Mouse (Mus musculus): ENCODE data around the gene Poldip2. TPM values are rescaled to one million over a fixed set of nuclear protein-coding genes. Genes with fewer than 3 reads are reported as not detected.

Gene Poldip2
- polyA plus RNA-seq, 1 experiment from 2014 or later, result 160 TPM

DNA sequence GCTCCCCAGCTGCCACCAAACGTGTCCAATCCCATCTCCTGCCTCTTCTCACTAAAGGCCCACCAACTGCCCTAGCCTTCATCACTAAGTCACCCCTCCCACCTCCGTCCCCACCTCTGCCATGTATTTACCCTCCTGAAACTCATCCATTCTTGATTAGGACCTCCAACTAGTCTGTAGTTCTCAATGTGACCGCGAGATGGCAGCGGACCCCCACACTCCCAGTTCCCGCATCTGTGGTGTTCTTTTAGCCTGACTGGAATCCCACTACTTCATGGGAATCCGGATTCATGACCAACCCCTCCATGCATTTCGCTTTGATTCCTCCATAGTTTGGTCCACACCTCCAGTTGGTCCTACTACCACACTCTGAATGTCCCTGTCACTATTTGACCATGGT lies 23.8 kb upstream of the Poldip2 start:
- H3K27me3 ChIP-seq (ENCODE audit: insufficient read depth, poor library complexity, severe bottlenecking), result peaks cover 87% of the 10 kb centered on the region
- no peaks in the 10 kb centered on the region for H3K36me3 ChIP-seq
- H3K27ac ChIP-seq, result no peak overlapping the region
- WGBS, result 5% methylated on average over 8 of the region's 8 CpGs
- H3K9me3 ChIP-seq, result no peaks in the 10 kb centered on the region
- H3K4me3 ChIP-seq, result no peak overlapping the region
- DNase-seq (ENCODE audit: low spot score), result peak; percentile 86
- peaks cover 7% of the 10 kb centered on the region for H3K4me1 ChIP-seq

DNA sequence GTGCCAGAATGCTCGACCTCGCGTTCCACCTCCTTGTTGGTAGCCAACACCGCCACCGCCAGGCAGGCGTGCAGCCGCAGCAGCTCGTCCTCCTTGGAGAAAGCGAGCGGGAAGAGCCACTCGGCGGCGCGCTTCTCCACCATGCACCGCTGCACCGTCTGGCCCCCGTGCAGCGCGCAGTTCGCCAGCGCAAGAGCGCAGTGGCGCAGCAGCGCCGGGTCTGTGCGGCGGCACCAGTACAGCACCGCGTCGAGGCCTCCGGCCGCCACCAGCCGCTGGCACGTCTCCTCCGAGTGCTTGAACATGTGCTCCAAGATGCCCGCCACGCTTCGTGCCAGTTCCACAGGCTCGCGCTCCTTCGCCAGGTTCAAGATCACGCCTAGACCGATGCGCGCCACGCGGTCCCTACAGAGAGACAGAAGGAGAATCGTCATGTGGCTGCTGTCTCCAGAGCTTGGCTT lies 21.2 kb upstream of the Poldip2 start:
- Histone ChIP-seq H3K36me3 (no peaks in the 10 kb centered on the region), H3K4me3 (peak overlapping the region; percentile 50), H3K9me3 (no peaks in the 10 kb centered on the region), H3K27ac (no peak overlapping the region), H3K4me1 (peaks cover 7% of the 10 kb centered on the region), H3K27me3 (ENCODE audit: insufficient read depth, poor library complexity, severe bottlenecking) (peaks cover 88% of the 10 kb centered on the region)
- DNase-seq (ENCODE audit: low spot score), result no peak
- WGBS, result 11% methylated on average over 48 of the region's 48 CpGs

DNA sequence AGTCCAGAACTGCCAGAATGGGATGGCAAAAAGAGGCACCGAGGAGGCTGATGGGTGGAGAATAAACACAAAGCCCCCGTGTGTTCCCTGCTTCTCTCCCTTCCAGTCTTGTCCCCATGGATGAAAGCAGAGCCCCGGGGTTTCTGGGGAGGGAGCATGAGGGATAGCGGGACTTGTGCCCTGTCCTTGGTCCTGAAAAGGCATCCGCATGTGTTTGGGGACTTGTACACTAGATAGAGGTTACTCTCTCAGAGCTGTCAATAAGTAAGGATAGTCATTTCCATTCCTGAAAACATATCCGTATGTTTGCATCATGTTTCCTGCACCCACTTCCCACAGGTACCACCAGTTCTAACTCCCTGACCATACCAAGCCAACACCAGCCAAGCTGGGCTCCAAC lies 16.1 kb upstream of the Poldip2 start:
- Histone ChIP-seq H3K4me3 (no peak overlapping the region), H3K27ac (no peak overlapping the region), H3K4me1 (peaks cover 16% of the 10 kb centered on the region), H3K27me3 (ENCODE audit: insufficient read depth, poor library complexity, severe bottlenecking) (peaks cover 88% of the 10 kb centered on the region), H3K9me3 (no peaks in the 10 kb centered on the region), H3K36me3 (no peaks in the 10 kb centered on the region)
- 4% methylated on average over 6 of the region's 6 CpGs for WGBS
- DNase-seq (ENCODE audit: low spot score), result no peak

DNA sequence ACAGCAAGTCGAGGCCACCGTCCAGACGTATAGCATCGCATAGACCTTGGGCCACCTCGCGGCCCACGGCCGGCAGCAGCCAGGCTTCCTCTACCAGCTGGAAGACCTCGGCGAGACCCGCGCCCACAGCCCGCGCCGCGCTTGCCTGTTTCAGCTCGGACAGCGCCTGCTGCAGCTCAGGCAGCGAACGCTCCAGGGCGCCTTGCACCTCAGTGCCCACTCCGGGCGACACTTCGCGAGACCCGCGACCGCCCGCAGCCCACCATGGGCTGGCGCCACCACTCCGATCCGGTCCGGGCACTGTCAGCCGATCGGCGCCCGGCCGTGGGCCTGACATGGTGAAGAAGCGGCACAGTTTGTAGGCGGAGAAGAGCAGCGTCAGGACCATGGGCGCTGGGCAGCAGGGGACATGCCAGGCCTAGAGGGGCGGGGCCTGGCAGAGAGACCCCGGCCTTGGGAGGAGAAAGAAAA lies 14.9 kb upstream of the Poldip2 start:
- no peak for DNase-seq (ENCODE audit: low spot score)
- under 1% methylated on average over 44 of the region's 44 CpGs for WGBS
- Histone ChIP-seq H3K27me3 (ENCODE audit: insufficient read depth, poor library complexity, severe bottlenecking) (peaks cover 86% of the 10 kb centered on the region), H3K9me3 (no peaks in the 10 kb centered on the region), H3K36me3 (no peaks in the 10 kb centered on the region), H3K27ac (no peak overlapping the region; the same call in 1 of the 2 replicates), H3K4me3 (peak overlapping the region; percentile 67), H3K4me1 (peaks cover 14% of the 10 kb centered on the region)

DNA sequence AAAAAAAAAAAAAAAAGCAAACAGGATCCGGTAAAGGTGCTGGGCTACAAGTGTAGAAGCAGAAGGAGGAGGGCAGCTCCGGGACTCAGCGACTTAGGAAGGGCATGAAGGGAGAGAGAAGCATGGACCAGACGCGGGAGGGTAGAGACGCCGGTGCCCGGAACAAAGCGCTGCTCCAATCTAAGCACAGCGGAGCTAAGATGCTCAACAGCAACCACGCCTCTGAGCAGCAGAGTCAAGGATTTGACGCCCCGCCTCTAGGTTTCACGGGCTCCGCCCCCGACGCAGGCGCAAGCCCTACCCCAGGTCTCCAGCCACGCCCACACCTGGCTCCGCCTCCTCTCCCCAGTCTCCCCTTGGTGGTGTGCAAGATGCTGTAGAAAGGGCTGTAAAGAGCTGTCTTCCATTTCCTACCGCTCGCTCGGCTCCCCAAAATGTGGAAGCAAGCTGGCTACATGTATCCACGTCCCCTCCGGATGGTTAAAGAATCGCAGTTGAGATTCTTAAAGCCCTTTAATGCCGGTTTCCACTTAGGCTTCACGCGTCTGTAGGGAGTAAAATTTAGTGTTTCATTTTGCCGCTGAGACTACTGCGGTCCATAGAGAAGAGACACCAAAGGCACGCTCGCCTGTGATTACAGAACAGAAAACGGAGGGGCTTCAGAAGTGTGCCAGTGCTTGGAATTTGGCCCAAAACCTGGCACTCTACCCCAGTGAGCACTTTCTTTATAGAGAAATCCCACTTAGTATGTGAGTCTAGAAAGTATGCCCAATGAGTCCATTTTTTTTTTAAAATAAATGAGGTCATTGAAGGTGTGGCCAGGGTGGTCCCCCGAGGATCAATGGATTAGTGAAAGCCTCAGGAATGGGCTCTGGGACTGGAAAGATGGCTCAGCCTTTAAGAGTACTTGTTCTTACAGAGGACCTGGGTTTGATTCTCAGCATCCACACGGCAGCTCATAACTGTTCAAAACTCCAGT lies 14.2 kb upstream of the Poldip2 start, which contains the start of gene Sarm1:
Gene Sarm1, minus strand, starts transcription at position 211 of the 979 bp plus-strand sequence.
- DNase-seq (ENCODE audit: low spot score), result peak; percentile 94
- Histone ChIP-seq H3K9me3 (no peaks in the 10 kb centered on the region), H3K27me3 (ENCODE audit: insufficient read depth, poor library complexity, severe bottlenecking) (peaks cover 80% of the 10 kb centered on the region), H3K4me3 (peak within 1 kb of the TSS; percentile 67), H3K4me1 (peaks cover 14% of the 10 kb centered on the region), H3K36me3 (no peaks in the 10 kb centered on the region), H3K27ac (no peak within 1 kb of the TSS; the same call in 1 of the 2 replicates)
- 4% methylated on average over 36 of the region's 36 CpGs for WGBS

DNA sequence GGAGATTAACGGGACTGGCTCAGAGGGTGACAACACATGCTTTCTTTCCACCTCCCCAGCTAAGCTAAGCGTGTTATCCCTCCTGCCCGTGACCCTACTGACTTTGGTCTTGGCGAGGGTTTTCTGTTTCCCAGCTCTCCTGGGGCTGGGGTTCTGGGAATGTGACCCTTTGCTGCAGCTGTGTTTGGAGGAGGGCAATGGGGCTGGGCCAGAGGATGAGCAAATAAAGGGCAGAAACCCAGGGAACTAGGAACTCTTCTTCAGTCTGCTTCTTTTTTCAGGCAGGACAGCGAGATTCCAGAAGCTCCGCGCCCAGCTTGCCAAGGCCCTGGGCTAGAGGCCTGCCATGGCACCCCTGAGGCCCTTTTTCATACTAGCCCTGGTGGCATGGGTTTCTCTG lies 13.0 kb upstream of the Poldip2 start, which contains the start of gene Vtn:
Gene Vtn, plus strand, starts transcription at position 88 of the 400 bp plus-strand sequence.
- peaks cover 87% of the 10 kb centered on the region for H3K27me3 ChIP-seq (ENCODE audit: insufficient read depth, poor library complexity, severe bottlenecking)
- H3K36me3 ChIP-seq, result no peaks in the 10 kb centered on the region
- no peaks in the 10 kb centered on the region for H3K9me3 ChIP-seq
- DNase-seq (ENCODE audit: low spot score), result no peak
- peaks cover 14% of the 10 kb centered on the region for H3K4me1 ChIP-seq
- no peak within 1 kb of the TSS for H3K27ac ChIP-seq
- WGBS, result 55% methylated on average over 7 of the region's 7 CpGs
- H3K4me3 ChIP-seq, result peak within 1 kb of the TSS; percentile 67

DNA sequence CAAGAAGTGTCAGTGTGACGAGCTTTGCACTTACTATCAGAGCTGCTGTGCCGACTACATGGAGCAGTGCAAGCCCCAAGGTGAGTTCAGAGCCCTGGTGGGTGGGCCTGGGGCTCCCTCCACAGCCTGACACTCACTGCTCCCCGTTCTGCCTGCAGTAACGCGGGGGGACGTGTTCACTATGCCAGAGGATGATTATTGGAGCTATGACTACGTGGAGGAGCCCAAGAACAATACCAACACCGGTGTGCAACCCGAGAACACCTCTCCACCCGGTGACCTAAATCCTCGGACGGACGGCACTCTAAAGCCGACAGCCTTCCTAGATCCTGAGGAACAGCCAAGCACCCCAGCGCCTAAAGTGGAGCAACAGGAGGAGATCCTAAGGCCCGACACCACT lies 12.4 kb upstream of the Poldip2 start:
- Histone ChIP-seq H3K36me3 (no peaks in the 10 kb centered on the region), H3K27me3 (ENCODE audit: insufficient read depth, poor library complexity, severe bottlenecking) (peaks cover 82% of the 10 kb centered on the region), H3K4me1 (peaks cover 14% of the 10 kb centered on the region), H3K27ac (no peak overlapping the region), H3K9me3 (no peaks in the 10 kb centered on the region), H3K4me3 (no peak overlapping the region)
- whole genome bisulfite sequencing, result 49% methylated on average over 16 of the region's 16 CpGs
- no peak for DNase-seq (ENCODE audit: low spot score)

DNA sequence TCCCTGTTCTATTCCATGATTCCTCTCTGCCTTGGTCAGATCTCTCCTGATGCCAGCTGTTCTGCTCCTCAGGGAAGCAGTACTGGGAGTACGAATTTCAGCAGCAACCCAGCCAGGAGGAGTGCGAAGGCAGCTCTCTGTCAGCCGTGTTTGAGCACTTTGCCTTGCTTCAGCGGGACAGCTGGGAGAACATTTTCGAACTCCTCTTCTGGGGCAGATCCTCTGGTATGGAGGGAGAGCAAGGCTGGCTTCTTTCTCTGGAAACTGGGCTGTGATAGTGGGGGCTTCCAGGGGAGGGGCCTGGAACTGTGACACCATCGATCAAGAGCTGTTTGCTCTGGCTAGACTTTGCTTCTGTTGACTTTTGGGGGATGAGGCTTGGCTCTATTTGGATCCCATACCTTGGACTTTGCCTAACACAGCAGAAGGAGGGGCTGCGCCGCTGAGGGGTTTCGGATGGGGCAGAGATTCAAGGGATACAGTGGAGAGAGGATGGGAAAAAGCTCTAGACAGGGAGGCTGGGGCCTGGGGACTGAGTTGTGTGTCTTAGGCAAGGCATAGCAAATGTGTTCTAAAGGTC lies 11.3 kb upstream of the Poldip2 start:
- DNase-seq (ENCODE audit: low spot score), result no peak
- Histone ChIP-seq H3K27me3 (ENCODE audit: insufficient read depth, poor library complexity, severe bottlenecking) (peaks cover 70% of the 10 kb centered on the region), H3K36me3 (peaks cover 6% of the 10 kb centered on the region; the same call in 1 of the 2 replicates), H3K9me3 (no peaks in the 10 kb centered on the region), H3K4me1 (peaks cover 14% of the 10 kb centered on the region), H3K4me3 (no peak overlapping the region), H3K27ac (no peak overlapping the region)
- WGBS, result 69% methylated on average over 9 of the region's 9 CpGs

DNA sequence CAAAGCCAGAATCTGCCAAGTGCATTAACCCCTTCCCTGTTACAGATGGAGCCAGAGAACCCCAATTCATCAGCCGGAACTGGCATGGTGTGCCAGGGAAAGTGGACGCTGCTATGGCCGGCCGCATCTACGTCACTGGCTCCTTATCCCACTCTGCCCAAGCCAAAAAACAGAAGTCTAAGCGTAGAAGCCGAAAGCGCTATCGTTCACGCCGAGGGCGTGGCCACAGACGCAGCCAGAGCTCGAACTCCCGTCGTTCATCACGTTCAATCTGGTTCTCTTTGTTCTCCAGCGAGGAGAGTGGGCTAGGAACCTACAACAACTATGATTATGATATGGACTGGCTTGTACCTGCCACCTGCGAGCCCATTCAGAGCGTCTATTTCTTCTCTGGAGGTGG lies 10.5 kb upstream of the Poldip2 start:
- Histone ChIP-seq H3K27ac (no peak overlapping the region), H3K27me3 (ENCODE audit: insufficient read depth, poor library complexity, severe bottlenecking) (peaks cover 62% of the 10 kb centered on the region), H3K4me1 (peaks cover 14% of the 10 kb centered on the region), H3K36me3 (peaks cover 15% of the 10 kb centered on the region), H3K4me3 (no peak overlapping the region), H3K9me3 (no peaks in the 10 kb centered on the region)
- 73% methylated on average over 20 of the region's 20 CpGs for WGBS
- no peak for DNase-seq (ENCODE audit: low spot score)

DNA sequence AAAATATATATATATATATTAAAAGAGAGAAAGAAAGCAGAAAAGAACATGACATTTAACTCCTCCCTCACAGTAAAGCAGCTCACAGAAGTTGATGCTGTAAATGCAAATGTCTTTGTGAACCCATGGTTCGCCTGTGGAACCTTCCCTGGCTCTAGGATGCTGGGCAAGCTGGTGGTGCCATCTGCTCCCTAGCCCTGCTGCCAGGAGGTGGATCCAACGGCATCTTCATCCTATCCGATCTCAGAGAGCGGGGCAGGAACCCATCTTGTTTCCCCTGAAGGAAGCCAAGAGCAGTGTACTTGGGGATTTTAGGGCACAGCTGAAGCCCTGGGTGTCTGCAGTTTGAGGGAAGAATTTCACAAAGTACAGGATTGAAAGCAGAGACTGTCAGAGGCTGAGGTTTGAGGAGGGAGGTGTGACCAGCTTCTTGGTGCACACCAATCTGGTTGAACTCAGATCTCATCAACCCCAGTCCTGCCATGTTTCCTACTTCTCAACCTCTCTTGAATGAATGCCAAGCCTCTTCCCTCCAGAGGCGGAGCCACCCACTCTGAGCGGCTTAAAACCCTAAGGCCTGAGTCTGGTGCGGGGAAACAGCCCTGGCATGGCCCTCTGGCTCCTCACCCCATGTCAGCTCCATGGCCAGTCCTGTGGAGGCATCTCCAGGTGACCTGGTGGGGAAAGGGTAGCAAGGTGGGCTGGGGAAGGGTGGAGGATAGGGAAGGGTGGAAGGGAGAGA lies 8.9 kb upstream of the Poldip2 start, which contains the start of gene Sebox:
Gene Sebox, plus strand, starts transcription at position 539 of the 742 bp plus-strand sequence.
- Histone ChIP-seq H3K4me1 (0 out of 2 replicates have a peak, but pooled peaks cover under 1% of the 10 kb centered on the region), H3K27ac (no peak within 1 kb of the TSS), H3K27me3 (ENCODE audit: insufficient read depth, poor library complexity, severe bottlenecking) (peaks cover 47% of the 10 kb centered on the region), H3K4me3 (no peak within 1 kb of the TSS), H3K9me3 (no peaks in the 10 kb centered on the region), H3K36me3 (peaks cover 29% of the 10 kb centered on the region)
- 68% methylated on average over 7 of the region's 7 CpGs for WGBS
- no peak for DNase-seq (ENCODE audit: low spot score)

DNA sequence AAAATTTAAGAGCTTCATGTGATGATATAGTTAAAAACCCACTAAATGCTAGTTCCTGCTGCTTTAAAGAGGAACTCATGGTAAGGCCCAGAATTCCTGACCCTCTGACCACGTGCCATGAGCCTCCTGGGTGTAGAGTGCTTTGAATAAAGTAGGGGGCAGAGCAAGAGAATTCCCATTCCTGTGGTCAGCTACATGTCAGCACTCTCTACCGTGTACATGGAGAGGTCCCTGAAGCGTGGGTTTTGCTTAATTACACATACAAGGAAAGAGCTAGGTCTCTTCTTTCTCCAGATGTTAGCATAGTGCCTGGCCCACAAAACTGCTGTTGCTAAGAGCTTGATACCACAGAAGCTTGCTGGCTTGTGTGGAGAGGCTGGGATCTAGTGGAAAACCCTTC lies 6.6 kb upstream of the Poldip2 start:
- no peak overlapping the region for H3K4me3 ChIP-seq
- no peak for DNase-seq (ENCODE audit: low spot score)
- peaks cover 49% of the 10 kb centered on the region for H3K36me3 ChIP-seq
- no peaks in the 10 kb centered on the region for H3K4me1 ChIP-seq
- no peak overlapping the region for H3K27ac ChIP-seq
- 82% methylated on average over 3 of the region's 3 CpGs for WGBS
- peaks cover 23% of the 10 kb centered on the region for H3K27me3 ChIP-seq (ENCODE audit: insufficient read depth, poor library complexity, severe bottlenecking)
- no peaks in the 10 kb centered on the region for H3K9me3 ChIP-seq

DNA sequence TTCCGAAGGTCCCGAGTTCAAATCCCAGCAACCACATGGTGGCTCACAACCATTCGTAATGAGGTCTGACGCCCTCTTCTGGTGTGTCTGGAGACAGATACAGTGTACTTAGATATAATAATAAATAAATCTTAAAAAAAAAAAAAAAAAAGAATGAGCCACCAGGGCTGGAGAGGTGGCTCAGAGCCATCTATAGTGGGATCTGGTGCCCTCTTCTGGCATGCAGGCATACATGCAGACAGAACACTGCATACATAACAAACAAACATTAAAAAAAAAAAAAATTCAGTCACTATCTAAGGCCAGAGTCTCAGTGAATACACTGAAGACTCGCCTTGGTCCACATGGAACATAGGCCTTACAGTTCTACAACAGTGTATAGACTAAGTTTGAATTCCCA lies 2.8 kb upstream of the Poldip2 start:
- Histone ChIP-seq H3K4me3 (no peak overlapping the region), H3K36me3 (peaks cover 52% of the 10 kb centered on the region), H3K4me1 (peaks cover 18% of the 10 kb centered on the region), H3K9me3 (no peaks in the 10 kb centered on the region), H3K27ac (no peak overlapping the region), H3K27me3 (ENCODE audit: insufficient read depth, poor library complexity, severe bottlenecking) (no peaks in the 10 kb centered on the region)
- WGBS, result 84% methylated on average over 5 of the region's 5 CpGs
- DNase-seq (ENCODE audit: low spot score), result no peak

Data from heart, embryonic 10.5 days (tissue).